Mouse (Mus musculus) adrenal gland, postnatal 14 days (tissue): ENCODE data around the gene Ppp1r16b. TPM values are rescaled to one million over a fixed set of nuclear protein-coding genes. Genes with fewer than 3 reads are reported as not detected.

Source experiments
- DNase-seq: peaks from one replicate; pipeline ENCODE4 v3.0.0; 2021; ENCODE audit warnings: mixed read lengths
- microRNA-seq, 2 experiments: library from miRNA; unstranded; fragments of <30 nt; microRNA quantifications; one replicate each; pipeline ENCODE4 v1.2.0; 2021
- total RNA-seq: library from RNA; stranded (reverse); gene quantifications from 2 replicates; pipeline ENCODE4 v1.2.3, GENCODE M21; 2021

Gene Ppp1r16b
- total RNA-seq, 1 experiment from 2014 or later = 11.5 TPM

DNA sequence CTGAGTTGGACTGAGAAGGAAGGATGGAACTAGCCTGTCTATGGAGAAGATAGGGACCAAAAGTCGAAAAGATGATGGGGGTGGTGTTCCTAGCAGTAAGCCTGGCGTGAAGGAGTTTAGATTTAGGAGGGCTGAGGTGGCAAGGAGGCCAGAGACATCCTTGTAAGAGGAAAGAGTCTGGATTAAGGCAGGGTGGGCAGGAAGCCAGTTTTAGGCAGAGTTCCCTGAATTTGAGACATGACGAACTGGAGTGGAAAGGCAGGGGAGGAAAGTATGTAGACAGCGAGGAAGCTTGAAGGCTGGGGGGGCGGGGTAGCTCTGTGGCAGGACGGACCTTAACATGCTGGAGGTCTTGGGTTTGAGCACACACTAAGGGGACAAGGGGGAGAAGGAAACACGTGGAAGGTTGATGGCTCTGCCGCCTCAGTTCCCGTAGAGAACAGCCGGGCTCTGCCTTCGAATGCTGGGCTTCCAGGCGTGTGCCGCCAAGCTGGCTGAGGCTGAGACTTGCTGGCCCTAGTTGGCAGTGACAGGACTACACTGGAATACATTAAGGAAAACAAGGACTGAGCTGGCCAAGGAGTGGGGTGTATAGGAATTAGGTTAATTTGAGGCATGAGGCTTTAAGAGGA is 105.0 kb downstream of the Ppp1r16b start:
- peak; percentile 30 for DNase-seq

DNA sequence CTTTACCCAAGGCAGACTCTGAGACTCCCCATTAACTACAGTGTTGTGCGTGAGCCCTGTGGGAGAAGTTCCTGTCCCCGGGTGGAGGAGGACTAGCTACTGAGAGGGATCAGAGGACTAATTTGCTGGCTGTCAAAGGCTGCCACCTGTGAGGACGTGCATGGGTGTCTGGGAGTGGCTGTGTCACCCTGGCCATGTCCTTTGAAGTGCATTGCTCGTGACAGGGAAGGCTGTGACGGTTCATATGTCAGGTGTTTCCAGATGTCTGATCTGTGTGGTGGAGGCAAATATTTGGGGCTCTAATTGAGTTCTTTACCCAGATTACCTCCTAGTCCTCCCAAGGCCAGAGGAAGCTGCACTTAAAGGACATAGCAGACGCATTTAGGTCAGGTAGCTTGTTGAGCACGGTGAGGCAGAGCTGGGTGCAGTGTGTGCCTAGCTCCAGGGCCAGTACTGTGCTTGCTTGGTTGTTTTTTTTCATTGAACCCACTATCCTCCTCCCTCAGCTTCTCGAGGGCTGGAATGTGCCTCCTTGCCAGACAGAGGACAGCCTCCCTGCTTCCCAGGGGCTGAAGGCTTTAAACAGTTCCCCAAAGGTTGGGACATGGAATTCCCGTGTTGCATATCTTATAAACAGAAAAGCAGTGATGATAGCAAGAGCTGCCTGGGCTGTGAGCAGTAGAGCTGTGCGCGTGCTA is 106.0 kb downstream of the Ppp1r16b start:
- DNase-seq = no peak

DNA sequence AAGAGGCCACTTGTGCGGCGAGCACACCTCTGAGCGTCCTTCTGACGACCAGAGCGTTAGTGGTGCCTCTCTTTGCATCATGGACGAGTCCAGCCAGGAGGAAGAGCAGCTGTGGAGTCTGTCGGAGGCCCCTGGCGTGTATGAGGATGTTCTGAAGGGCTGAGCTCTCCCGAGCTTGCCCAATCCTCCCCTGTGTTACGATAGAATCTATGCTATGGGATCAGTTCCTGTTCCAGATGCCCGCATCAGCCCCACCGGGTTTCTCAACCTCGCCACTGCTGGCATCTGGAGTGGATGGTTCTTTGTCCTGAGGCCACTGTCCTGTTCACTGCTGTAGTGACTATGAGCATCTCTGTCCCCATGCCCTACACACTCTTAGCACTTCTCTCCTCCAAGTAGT is 107.6 kb downstream of the Ppp1r16b start:
- DNase-seq = no peak

DNA sequence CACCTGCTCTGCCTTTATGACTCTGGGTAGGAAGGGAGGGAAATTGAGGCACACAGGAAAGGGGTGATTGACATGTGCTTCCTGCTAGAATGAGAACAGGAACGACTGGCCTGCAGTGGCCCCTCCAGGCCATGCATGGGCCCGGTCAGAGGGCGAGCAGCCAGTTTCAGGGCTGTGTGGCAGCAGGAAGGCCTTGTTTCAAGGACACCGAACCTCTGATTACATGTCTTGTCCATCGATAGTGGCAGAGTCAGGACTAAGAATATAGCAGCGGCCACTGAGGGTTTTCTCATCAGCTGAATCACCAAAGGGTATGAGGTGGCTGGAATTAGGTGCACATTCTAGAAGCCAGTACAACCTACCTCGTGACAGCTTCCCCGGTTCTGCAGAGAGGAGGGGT is 109.7 kb downstream of the Ppp1r16b start:
- peak; percentile 32 for DNase-seq

DNA sequence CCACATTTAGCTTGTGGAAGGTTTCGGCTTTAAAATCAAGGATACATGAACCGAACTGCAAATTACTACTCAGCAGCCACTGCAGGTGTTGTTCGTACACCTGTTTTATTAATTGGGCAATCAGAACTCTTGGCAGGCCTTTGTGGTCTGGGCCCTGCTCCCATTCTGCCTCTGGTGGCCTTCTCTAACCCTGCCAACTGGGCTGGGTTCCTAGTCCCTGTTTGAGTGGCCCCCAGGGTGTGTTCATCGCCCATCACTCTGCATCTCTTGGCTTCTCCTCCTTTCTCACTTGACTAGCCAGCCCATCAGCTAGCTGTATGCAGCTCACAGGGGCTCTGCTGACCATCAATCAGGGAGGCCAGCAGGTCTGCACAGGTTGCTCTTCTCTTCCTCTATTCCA is 111.5 kb downstream of the Ppp1r16b start:
- DNase-seq = peak; percentile 42

DNA sequence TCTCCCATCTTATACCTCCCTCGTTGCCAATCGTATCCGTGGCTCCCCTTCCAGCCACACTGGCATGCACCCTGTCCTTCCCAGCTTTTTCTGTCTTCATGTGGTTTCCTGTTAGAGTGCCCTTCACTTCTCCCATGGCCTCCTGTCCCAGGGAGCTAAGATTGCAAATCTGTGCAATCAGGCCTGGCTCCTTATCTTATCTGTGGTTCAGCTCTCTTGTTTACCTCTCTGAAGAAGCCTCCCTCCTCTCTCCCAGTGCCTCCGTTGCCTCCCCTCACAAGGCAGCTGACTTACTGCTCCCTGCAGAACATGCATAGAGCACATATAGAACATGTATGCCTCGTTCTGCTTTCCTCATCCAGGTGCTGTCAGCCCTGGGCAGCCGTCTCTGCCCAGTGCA is 112.3 kb downstream of the Ppp1r16b start:
- DNase-seq = no peak

DNA sequence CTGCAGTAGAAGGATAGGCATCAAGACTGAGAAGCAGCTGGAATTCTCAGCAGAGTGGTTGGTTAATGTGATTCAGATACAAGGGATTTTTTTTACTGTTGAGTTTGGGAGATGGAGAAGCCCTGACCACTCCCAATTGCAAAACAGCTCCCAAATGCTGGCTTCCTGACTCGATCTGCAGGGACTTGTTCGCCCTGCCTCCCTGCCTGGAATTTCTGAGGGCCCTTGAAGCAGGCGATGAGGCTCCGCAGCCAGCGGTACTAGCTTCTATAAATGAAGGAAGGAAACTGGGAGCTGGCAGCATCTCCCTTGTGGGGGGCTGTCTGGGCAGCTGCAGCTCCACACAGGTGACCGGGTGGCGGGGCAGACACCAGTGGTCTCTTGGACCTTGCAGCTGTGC is 113.2 kb downstream of the Ppp1r16b start:
- no peak for DNase-seq

DNA sequence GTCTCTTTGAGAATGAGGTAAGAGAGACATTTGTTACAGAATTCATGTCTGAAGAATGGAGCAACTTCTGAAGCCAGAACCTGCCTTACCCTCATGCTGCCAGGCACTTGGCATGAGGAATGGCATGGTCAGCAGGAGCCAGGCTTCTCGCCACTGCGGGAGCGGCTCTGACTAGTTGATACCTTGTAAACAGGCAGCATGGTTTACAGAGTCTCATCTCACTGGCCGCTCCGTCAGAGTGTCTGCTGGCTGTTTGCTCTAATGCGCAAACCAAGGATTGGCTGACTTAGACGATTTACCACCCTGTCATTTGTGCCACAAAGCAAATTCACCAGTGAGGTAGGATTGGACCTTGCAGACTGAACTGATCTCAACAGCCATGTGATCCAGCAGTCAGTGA is 115.9 kb downstream of the Ppp1r16b start:
- DNase-seq = no peak

DNA sequence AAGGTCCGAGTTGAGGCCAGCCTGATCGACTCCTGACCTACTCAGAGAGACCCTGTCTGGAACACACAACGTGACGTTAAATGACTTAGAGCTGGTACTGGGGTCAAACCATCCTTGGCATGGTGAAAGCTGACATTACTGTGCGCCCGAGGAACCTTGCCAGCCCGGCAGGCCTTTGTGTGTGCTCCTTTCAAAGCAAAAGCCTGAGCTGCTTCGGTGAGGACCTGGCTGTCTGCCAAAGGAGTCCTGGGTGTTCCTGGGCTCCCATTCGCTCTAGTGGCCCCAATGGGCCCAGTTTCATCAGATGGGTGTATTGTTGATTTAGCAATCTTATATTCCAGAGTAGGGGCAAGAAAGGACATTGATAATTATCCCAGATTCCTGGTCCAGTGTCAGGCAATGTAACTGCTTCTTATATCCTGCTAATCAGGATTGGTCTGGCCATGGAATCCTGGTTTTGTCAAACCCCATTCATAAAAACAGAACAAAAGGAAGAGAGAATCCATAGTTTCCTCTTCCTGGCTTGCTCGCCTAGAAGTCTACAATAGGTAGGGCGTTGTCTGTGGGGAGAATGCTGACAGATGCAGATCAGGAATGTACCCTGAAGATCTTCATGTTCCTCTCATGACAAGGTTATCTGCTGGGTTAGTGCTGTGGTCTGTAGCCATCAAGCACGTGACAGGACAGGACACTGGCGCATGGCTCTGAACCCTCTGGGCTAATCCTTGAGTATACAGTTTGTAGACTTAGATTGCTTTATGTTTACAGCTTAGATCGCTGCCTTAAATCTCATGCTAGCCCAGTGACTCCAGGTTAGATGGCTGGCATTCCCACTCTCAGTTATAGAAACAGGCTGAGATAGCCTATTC is 122.0 kb downstream of the Ppp1r16b start:
- DNase-seq = peak; percentile 78

DNA sequence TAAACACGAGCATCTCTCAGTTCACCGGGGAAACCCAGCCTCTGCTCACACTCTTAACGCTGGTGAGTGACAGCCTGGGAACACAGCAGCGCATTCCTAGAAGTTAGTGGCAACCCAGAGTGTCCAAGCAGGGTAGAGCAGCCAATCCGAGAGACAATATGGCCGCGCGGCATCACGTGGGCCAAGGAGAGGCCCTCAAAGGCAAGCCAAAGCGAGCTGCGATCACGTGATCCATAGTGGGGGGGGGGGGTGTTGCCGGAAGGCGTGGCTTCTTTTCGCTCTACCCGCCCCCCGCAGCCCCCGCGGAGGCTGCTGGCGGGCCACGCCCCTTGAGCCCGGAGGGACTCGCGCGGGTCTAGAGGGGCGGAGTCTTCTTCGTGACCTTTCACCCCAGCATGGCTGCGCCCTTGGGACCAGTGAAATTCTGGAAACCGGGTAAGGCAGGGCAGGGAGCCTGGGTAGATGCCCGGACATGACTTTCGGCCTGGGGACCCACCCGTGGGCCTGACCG is 129.4 kb downstream of the Ppp1r16b start, which contains the start of gene Dhx35:
Gene Dhx35, plus strand, starts transcription at position 314 of the 511 bp plus-strand sequence.
- peak; percentile 96 for DNase-seq

DNA sequence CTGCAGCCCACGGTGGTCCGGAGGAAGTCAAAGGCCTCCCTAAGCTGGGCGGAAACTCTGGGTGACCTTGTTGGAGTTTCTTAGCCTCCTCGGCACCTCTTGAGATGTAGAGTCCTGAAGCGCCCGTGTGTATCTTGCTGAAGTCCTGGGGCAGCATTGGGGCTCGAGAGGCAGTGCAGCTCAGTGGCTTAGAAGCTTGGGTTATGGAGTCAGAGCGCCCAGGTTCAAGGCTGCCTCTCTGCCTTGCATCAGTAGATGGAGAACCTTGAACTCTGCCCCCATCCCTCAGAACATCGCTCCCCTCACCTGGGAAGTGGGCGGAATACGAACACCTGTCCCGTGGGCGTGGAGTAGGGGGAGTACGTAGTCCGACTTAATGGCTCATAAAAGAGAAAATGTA is 129.8 kb downstream of the Ppp1r16b start:
- DNase-seq = no peak

DNA sequence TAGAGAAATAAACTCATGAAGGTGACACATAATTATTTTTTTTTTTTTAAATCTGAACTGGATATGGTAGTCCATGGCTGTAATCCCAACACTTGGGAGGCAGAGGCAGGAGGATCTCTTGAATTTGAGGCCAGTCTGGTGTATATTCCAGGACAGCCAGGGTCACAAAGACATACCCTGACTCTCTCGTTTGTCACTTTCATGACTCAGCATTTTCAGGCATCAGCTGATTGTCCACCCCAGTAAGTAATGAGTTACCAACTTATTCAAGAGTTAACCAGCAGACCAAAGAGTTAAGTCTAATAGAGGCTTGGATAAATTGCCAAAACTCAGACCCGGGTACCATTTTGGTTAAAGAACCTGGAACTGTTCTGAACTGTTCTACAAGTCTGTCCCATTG is 130.7 kb downstream of the Ppp1r16b start:
- DNase-seq = no peak

DNA sequence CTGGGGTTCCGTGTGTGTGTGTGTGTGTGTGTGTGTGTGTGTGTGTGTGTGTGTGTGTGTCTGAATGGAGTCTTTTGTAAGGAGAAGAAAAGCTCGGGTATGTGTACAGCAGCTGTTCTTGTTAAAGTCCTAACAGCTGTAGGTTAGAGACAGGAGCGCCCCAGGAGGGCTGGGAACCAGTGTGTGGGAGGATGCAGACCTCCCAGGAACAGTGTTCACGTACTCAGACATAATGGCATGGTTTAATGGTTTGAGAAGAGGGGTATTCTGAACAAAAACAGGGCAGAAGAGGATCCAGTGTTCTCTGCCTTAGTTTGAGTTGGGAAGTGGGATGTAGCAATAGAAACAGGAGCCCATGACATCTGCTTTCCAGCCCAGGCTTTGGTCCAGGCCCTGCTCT is 134.1 kb downstream of the Ppp1r16b start:
- DNase-seq = no peak

DNA sequence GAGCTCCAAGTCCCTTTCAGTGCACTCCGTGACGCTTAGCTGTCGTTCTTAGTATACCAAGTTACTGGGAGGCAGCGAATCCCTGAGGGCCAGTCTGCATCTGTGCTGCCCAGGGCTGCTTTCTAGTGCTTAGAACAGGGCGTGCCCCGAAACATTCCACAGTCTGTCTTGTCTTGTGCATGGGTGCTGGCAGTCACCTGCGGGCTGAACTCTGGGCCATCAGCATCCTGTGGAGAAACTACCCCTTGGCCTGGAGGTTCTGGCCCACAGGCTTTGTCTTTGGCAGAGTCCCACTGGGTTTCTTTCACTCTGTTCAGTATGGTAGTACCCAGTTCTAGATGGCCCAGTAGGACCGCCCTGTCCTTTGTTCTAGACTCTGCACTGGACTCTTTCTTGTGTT is 135.6 kb downstream of the Ppp1r16b start:
- DNase-seq = no peak

DNA sequence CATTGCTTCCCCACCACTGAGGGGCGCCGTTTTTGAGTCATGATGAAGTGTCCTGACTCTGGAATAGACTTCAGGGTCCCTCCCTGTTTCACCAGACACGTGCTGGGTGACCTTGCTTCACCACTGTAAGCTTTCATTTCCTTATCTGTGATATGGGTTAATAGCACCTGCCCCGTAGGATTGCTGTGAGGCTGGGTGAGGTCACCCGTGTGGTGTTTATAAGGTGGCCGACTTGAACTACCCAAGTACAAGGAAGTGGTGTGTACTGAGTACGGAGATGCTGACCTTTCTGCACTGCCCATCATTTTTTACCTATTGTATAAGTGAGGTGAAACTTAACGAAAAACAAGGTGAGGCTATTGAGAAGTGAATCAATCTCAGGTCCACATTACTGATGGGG is 138.4 kb downstream of the Ppp1r16b start:
- no peak for DNase-seq

DNA sequence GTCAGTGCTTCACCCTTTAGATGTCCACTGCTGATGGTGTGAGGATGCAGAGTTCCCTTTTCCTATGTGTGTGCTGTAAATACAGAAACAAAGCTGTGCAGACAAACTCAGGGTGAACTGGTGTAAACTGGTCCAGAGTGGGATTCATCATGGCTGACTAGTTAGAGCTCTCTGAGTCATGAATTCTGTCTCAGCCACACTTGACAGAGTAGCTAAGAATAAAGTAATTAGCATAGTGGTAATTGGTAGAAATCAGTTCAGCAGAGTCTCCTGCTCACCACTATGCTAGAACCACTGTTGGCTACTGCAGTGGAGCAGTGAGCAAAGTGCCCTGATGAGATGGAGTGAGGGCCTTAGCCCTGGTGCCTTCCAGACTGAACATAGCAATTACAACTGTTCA is 150.5 kb downstream of the Ppp1r16b start:
- DNase-seq = no peak

Small RNA genes within 50 kb of the gene (microRNA-seq; reads per million reads assigned to microRNA genes)
- gene Gm26141 (0 reads per million in 2 experiments), gene Mir3474 (3.4 to 3.8 reads per million in 2 experiments)

Other genes with a start within 250 kb of the Ppp1r16b start
- gene Adig, start 162.8 kb upstream of the Ppp1r16b start, total RNA-seq = 151 and 169 TPM in 2 replicates
- gene Arhgap40, start 152.6 kb upstream of the Ppp1r16b start, total RNA-seq = not detected in 2 replicates
- gene Slc32a1, start 54.6 kb upstream of the Ppp1r16b start, total RNA-seq = 0.26 TPM in 1 of 2 replicates, not detected in the other
- 9.9 and 10.8 TPM in 2 replicates for gene Actr5, start 40.5 kb upstream of the Ppp1r16b start, total RNA-seq
- gene Fam83d, start 102.7 kb downstream of the Ppp1r16b start, total RNA-seq = 5.8 TPM in 2 replicates
- gene Dhx35, start 129.4 kb downstream of the Ppp1r16b start, total RNA-seq = 10.0 and 19.6 TPM in 2 replicates